Mouse (Mus musculus): ENCODE results near the gene Zfp874a.

DNA sequence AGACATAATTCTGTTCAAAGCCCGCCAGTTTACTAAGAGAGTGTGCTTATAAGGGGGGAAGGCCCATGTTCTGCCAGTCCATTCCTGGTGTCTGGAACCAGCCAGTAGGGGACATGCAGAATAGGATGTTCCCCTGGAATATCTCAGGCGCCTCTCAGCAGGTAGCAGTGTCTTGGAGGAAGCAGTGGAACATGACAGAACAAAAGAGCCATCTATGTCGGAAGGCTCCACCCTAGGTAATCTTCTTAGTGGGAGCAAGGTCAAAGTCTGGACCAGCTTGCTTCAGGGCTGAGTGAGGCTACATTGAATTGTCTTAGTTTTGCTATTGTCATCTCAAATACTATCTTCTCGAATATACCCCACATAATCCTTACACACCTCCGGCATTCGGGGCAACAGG, 35.7 kb downstream of the Zfp874a start:
- TF ChIP-seq CTCF (IDR thresholded peaks at IDR 0.05; ENCODE audit: borderline replicate concordance, control insufficient read depth, extremely low read depth, insufficient read depth, low read length, poor library complexity) (no peak), POLR2A (IDR thresholded peaks at IDR 0.05; ENCODE audit: control insufficient read depth, extremely low read depth, insufficient read depth, low read length, poor library complexity) (no peak)

Data from thymus, adult 2 months (tissue).